Mouse (Mus musculus) olfactory bulb, adult 2 months (tissue): ENCODE measurements around the gene Sarnp.

Source experiments
- CTCF ChIP-seq: fragments of 200-500 bp; IDR thresholded peaks from 2 replicates; pipeline ENCODE4 v1.5.1; 2012; ENCODE audit warnings: low read depth, mild to moderate bottlenecking, low read length, moderate library complexity; ENCODE audit not compliant: insufficient read depth
- POLR2A ChIP-seq: fragments of 200-500 bp; IDR thresholded peaks from 2 replicates; pipeline ENCODE4 v1.6.1; 2012; ENCODE audit warnings: mild to moderate bottlenecking, low read depth, low read length, moderate library complexity; ENCODE audit not compliant: insufficient read depth

GRCm38 (mm10) chr10:128794391-128794790, 22.7 kb upstream of the Sarnp start:
- no peak for TF ChIP-seq POLR2A
- no peak for TF ChIP-seq CTCF
